Mouse (Mus musculus): ENCODE results near the gene Zfp593. TPM values are rescaled to one million over a fixed set of nuclear protein-coding genes. Genes with fewer than 3 reads are reported as not detected.
A peak's percentile ranks its signal among the peaks of the same experiment; 100 is the strongest.
"Not testable (repeated sequence)": the region's sequence is repeated elsewhere in the genome, so short reads cannot be mapped to it uniquely, and the experiment has no call there.

Zfp593 gene
- polyA plus RNA-seq, 1 experiment from 2014 or later, result 15.0 TPM

DNA sequence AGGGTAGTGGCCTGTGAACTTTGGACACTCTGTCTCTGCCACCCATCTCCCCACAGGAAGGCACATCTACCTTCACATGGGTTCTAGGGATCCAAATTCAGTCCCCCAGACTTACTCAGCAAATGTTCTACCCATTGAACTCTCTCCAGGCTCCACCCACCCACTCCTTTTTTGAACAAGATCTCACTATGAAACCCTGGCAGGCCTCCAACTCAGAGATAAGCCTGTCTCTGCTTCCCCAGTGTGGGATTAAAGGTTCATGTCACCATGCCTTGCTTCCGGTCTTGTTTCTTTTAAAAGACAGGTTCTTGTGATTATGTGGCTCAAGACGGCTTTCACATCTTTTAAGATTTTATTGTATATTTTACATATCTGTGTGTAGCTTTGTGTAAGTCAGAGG is 39.5 kb upstream of the Zfp593 start:
- Histone ChIP-seq H3K36me3 (ENCODE audit: insufficient read depth, low read length) (peaks cover 28% of the 10 kb centered on the region), H3K9ac (replicated peaks; ENCODE audit: low read length) (no peak overlapping the region), H3K9me3 (ENCODE audit: low read length) (no peaks in the 10 kb centered on the region), H3K27me3 (ENCODE audit: insufficient read depth, low read length) (no peaks in the 10 kb centered on the region), H3K27ac (ENCODE audit: low read length) (no peak overlapping the region), H3K4me3 (ENCODE audit: low read length) (no peak overlapping the region), H3K4me1 (ENCODE audit: insufficient read depth, low read length) (peaks cover 22% of the 10 kb centered on the region), H3K4me2 (replicated peaks; ENCODE audit: low read depth, low read length) (no peak overlapping the region)
- no peak for ATAC-seq (ENCODE audit: low FRiP score, low TSS enrichment)
- WGBS, result 91% methylated on average over 2 of the region's 2 CpGs

DNA sequence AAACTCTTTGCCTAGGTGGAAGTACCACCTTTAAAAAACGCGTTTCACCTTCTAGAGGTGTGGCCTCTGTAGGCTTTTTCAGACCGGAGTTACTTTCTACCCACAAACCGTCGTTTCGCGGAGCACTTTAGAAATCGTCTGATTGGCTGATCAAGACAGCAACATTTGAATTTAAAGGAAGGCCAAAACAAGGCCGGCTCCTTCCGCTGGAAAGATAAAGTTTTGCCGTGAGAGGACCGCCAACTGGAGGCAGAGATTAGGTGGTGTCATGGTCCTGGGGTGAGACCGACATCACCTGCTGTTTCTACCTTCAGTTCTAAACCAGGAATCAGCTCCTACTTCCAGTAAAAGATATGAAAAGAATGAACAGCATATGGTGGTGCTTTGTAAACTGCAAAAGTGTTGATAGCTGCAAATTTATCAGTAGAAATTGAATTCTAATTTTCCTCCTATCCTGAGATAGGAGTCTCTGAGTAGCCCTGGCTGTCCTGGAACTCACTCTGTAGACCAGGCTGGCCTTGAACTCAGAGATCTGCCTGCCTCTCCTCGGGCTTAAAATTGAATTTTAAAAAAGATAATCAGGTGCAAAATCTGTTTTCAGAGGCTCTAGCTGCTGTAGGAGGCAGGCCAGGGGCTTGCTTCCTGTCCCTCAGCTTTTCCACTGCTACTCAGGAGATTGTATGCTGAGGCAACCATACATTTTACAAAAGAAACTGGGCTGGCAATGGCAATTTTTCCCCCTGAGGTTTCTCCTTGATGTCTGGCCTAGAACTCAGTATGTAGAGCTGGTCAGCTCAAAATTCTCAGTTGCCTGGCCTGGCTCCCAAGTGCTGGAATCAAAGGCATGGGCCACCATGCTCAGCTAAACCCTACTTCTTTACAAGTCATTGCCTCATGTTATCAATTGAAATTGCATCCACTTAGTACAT is 28.3 kb upstream of the Zfp593 start:
- ATAC-seq (ENCODE audit: low FRiP score, low TSS enrichment), result no peak
- H3K36me3 ChIP-seq (ENCODE audit: insufficient read depth, low read length), result peaks cover 19% of the 10 kb centered on the region
- no peaks in the 10 kb centered on the region for H3K9me3 ChIP-seq (ENCODE audit: low read length)
- peak overlapping the region; percentile 61 for H3K27ac ChIP-seq (ENCODE audit: low read length)
- peak overlapping the region; percentile 48 for H3K4me2 ChIP-seq (replicated peaks; ENCODE audit: low read depth, low read length)
- H3K4me3 ChIP-seq (ENCODE audit: low read length), result peak overlapping the region; percentile 31
- no peaks in the 10 kb centered on the region for H3K27me3 ChIP-seq (ENCODE audit: insufficient read depth, low read length)
- H3K4me1 ChIP-seq (ENCODE audit: insufficient read depth, low read length), result peaks cover 6% of the 10 kb centered on the region
- H3K9ac ChIP-seq (replicated peaks; ENCODE audit: low read length), result peak overlapping the region; percentile 51
- WGBS, result 6% methylated on average over 14 of the region's 14 CpGs

DNA sequence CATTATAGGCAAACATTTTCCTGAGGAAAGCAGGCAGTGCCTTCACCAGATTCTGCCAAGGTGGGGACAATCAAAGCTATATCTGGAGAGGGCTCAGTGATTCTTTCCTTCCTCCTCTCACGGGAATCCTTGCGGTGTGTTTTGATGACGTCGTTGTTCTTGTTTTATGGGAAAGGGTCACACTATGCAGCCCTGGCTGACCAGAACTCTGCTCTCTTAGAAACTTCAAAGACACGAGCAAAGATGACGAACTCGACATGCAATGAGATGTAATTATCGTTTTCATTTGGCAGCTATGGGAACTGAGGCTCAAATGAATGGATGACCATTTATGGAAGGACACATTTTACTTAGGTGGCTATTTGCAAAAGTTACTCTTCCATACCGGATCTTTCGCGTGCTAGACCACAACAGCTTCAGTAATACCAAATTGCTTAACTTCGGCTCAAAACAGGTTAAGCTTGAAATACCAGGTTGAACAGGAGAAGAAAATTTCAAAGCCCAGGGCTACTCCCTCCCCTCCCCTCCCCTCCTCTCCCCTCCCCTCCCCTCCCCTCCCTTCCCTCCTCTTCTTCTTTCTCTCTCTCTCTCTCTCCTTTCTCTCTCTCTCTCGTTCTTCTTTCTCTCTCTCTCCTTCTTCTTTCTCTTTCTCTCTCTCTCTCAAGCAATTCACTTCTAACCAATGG is 27.5 kb upstream of the Zfp593 start:
- 13% methylated on average over 12 of the region's 13 CpGs for WGBS
- Histone ChIP-seq H3K27me3 (ENCODE audit: insufficient read depth, low read length) (no peaks in the 10 kb centered on the region), H3K4me2 (replicated peaks; ENCODE audit: low read depth, low read length) (peak overlapping the region; percentile 48), H3K4me1 (ENCODE audit: insufficient read depth, low read length) (peaks cover 6% of the 10 kb centered on the region), H3K4me3 (ENCODE audit: low read length) (peak overlapping the region; percentile 31), H3K9me3 (ENCODE audit: low read length) (no peaks in the 10 kb centered on the region), H3K27ac (ENCODE audit: low read length) (peak overlapping the region; percentile 61), H3K36me3 (ENCODE audit: insufficient read depth, low read length) (peaks cover 13% of the 10 kb centered on the region), H3K9ac (replicated peaks; ENCODE audit: low read length) (peak overlapping the region; percentile 51; the same call in 1 of the 2 replicates)
- no peak for ATAC-seq (ENCODE audit: low FRiP score, low TSS enrichment)

DNA sequence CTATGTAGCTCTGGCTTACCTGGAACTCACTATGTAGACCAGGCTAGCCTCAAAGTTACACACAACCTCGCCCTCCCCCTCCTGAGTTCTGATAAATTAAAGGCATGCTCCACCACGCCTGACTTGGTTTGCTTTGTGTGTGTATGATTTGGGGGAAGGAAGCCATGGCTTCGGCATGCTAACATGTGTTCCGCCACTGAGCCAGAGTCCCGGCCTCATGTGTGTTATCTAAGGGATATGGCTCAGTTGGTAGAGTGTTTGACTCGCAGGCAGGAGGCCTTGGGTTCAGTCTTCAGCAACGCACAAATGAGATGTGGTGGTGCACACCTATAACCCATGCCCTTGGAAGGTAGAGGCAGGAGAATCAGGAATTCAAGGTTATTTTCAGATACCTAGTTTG is 26.6 kb upstream of the Zfp593 start:
- WGBS, result 79% methylated on average over 7 of the region's 7 CpGs
- Histone ChIP-seq H3K9ac (replicated peaks; ENCODE audit: low read length) (no peak overlapping the region), H3K4me2 (replicated peaks; ENCODE audit: low read depth, low read length) (no peak overlapping the region), H3K4me1 (ENCODE audit: insufficient read depth, low read length) (peaks cover 6% of the 10 kb centered on the region), H3K27me3 (ENCODE audit: insufficient read depth, low read length) (no peaks in the 10 kb centered on the region), H3K9me3 (ENCODE audit: low read length) (no peaks in the 10 kb centered on the region), H3K27ac (ENCODE audit: low read length) (no peak overlapping the region), H3K4me3 (ENCODE audit: low read length) (no peak overlapping the region), H3K36me3 (ENCODE audit: insufficient read depth, low read length) (peaks cover 5% of the 10 kb centered on the region)
- ATAC-seq (ENCODE audit: low FRiP score, low TSS enrichment), result no peak

DNA sequence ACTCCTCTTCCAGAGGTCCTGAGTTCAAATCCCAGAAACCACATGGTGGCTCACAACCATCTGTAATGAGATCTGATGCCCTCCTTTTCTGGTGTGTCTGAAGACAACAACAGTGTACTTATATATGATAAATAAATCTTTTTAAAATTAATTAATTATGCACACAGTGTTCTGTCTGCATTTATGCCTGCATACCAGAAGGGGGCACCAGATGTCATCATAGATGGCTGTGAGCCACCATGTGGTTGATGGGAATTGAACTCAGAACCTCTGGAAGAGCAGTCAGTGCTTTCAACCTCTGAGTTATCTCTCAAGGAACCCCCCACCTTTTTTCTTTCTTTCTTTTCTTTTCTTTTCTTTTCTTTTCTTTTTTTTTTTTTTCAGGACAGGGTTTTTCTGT is 24.2 kb upstream of the Zfp593 start:
- H3K4me2 ChIP-seq (replicated peaks; ENCODE audit: low read depth, low read length); H3K4me3 ChIP-seq (ENCODE audit: low read length); H3K4me1 ChIP-seq (ENCODE audit: insufficient read depth, low read length); ATAC-seq (ENCODE audit: low FRiP score, low TSS enrichment); H3K9ac ChIP-seq (replicated peaks; ENCODE audit: low read length); H3K9me3 ChIP-seq (ENCODE audit: low read length); H3K27ac ChIP-seq (ENCODE audit: low read length); H3K36me3 ChIP-seq (ENCODE audit: insufficient read depth, low read length); H3K27me3 ChIP-seq (ENCODE audit: insufficient read depth, low read length): not testable (repeated sequence)

DNA sequence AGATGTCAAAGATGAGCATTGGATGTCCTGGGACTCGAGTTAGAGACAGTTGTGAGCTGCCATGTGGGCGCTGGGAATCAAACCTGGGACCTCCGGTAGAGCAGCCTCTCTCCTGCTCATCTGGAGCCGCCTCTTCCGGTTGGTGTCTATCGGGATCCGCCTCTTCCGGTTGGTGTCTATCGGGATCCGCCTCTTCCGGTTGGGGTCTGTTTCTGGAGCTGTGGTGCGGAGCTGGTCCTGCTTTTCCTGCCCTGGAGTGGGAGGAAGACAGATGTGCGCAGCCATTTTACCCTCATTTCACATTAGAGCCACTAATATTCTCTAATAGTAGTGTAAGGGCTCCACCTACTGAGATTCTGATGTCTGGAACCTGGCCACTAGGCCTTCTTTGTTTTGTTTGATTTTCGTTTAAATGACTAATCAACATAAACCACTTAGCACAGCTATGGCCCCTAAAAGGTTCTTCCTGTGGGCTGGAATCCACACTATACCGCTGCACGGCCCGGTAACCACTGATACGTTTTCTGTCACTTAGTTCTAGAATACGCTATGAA is 22.8 kb upstream of the Zfp593 start:
- Histone ChIP-seq H3K36me3 (ENCODE audit: insufficient read depth, low read length) (no peaks in the 10 kb centered on the region), H3K4me1 (ENCODE audit: insufficient read depth, low read length) (peaks cover 6% of the 10 kb centered on the region), H3K9ac (replicated peaks; ENCODE audit: low read length) (no peak overlapping the region), H3K9me3 (ENCODE audit: low read length) (no peaks in the 10 kb centered on the region; the same call in 1 of the 2 replicates), H3K4me3 (ENCODE audit: low read length) (no peak overlapping the region), H3K4me2 (replicated peaks; ENCODE audit: low read depth, low read length) (no peak overlapping the region), H3K27ac (ENCODE audit: low read length) (no peak overlapping the region), H3K27me3 (ENCODE audit: insufficient read depth, low read length) (no peaks in the 10 kb centered on the region)
- WGBS, result 77% methylated on average over 19 of the region's 19 CpGs
- ATAC-seq (ENCODE audit: low FRiP score, low TSS enrichment), result no peak

DNA sequence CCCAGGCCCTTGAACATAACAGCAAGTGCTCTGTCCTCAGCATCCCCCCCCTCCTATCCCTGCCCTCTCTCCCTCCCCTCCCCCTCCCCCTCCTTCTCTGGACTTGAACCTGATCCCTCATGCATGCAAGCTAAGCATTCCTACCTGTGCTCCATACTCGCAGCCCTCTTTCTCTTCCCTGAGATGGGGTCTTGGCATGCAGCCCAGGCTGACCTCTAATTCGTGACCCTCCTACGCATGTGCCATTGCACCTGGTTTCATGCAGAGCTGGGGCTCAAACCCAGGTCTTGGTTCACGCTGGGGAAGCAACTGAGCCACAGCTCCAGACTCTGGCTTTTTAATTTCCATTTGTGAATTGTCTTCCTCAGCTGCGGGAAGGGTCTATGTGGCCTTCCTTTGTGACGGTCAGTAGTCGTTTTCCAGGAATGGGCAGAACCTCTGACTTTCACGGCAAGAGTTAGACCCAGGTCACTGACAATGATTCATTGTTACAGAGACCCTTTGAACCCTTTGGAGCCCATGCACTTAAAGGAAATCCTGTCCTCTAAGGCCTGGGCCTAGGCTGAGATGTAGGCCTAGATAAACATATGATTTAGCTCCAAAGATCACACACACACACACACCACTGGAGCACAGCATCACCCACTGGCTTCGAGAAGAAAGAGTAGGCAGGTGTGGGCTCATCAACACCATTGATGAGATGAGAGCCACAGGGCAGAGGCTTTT is 20.6 kb upstream of the Zfp593 start:
- Histone ChIP-seq H3K4me3 (ENCODE audit: low read length) (no peak overlapping the region), H3K27me3 (ENCODE audit: insufficient read depth, low read length) (no peaks in the 10 kb centered on the region), H3K9me3 (ENCODE audit: low read length) (no peaks in the 10 kb centered on the region; the same call in 1 of the 2 replicates), H3K36me3 (ENCODE audit: insufficient read depth, low read length) (no peaks in the 10 kb centered on the region), H3K4me1 (ENCODE audit: insufficient read depth, low read length) (no peaks in the 10 kb centered on the region), H3K4me2 (replicated peaks; ENCODE audit: low read depth, low read length) (no peak overlapping the region), H3K9ac (replicated peaks; ENCODE audit: low read length) (no peak overlapping the region), H3K27ac (ENCODE audit: low read length) (0 out of 2 replicates have a peak overlapping the region, but pooled peaks have one; percentile 15)
- no peak for ATAC-seq (ENCODE audit: low FRiP score, low TSS enrichment)
- WGBS, result 29% methylated on average over 9 of the region's 9 CpGs

DNA sequence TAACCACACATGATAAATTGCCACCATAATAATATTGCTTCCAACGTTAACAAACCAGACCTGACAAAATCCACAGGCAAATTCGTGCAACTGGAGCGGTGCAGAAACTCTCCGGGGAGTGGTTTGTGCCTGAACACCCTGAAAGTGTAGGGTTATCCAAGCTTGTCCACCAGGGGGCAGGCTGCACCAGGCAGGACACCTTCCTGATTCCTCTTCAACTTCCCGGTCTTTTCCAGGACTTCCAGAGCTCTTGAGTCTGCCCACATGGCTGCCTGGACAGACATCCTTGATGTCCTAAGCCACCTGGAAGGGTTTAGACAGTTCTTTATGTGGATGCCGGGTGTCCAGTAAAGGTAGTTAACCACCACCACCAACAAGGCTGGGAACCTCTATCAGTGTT is 17.8 kb upstream of the Zfp593 start:
- Histone ChIP-seq H3K4me1 (ENCODE audit: insufficient read depth, low read length) (no peaks in the 10 kb centered on the region), H3K36me3 (ENCODE audit: insufficient read depth, low read length) (no peaks in the 10 kb centered on the region), H3K27me3 (ENCODE audit: insufficient read depth, low read length) (no peaks in the 10 kb centered on the region), H3K4me2 (replicated peaks; ENCODE audit: low read depth, low read length) (no peak overlapping the region), H3K9me3 (ENCODE audit: low read length) (no peaks in the 10 kb centered on the region; the same call in 1 of the 2 replicates), H3K9ac (replicated peaks; ENCODE audit: low read length) (no peak overlapping the region), H3K27ac (ENCODE audit: low read length) (no peak overlapping the region), H3K4me3 (ENCODE audit: low read length) (no peak overlapping the region)
- ATAC-seq (ENCODE audit: low FRiP score, low TSS enrichment), result no peak
- WGBS, result 33% methylated on average over 6 of the region's 6 CpGs

DNA sequence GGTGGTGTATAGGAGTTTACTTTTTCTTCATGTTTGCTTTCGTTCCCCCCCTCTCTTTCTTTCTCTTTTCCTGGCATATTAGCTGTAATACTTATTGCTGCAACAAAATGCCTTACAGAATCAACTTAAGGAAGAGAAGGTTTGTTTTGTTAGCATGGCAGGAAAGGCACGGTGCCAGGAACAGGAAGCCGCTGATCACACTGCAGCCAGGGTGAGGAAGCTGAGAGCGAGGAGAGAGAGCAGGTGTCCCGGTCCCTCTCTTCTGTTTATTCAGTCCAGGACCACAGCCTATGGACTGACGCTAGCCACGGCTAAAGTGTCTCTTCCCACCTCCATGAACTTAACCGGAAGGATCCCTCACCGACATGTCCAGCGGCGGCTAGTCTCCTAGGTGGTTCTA is 13.0 kb upstream of the Zfp593 start:
- H3K4me1 ChIP-seq (ENCODE audit: insufficient read depth, low read length), result peaks cover 27% of the 10 kb centered on the region
- ATAC-seq (ENCODE audit: low FRiP score, low TSS enrichment), result no peak
- H3K36me3 ChIP-seq (ENCODE audit: insufficient read depth, low read length), result no peaks in the 10 kb centered on the region
- 47% methylated on average over 11 of the region's 11 CpGs for WGBS
- H3K9ac ChIP-seq (replicated peaks; ENCODE audit: low read length), result no peak overlapping the region
- H3K27me3 ChIP-seq (ENCODE audit: insufficient read depth, low read length), result peaks cover 6% of the 10 kb centered on the region
- no peak overlapping the region for H3K4me2 ChIP-seq (replicated peaks; ENCODE audit: low read depth, low read length)
- no peak overlapping the region for H3K4me3 ChIP-seq (ENCODE audit: low read length)
- no peaks in the 10 kb centered on the region for H3K9me3 ChIP-seq (ENCODE audit: low read length)
- H3K27ac ChIP-seq (ENCODE audit: low read length), result no peak overlapping the region; the same call in 1 of the 2 replicates

Data from kidney, embryonic 16.5 days (tissue).